Mouse (Mus musculus) CH12.LX (cell line): ENCODE measurements around the gene Lypd6b. TPM values are rescaled to one million over a fixed set of nuclear protein-coding genes. Genes with fewer than 3 reads are reported as not detected.

Experiments
- DNase-seq: peaks from one replicate; pipeline ENCODE4 v3.0.0-alpha.2; 2013; ENCODE audit errors: extremely low read depth
- H3K27ac ChIP-seq: 2 replicates; pipeline ENCODE4 v1.5.1; 2012; ENCODE audit warnings: low read depth, mild to moderate bottlenecking, control low read depth, moderate library complexity; ENCODE audit not compliant: insufficient read depth
- H3K27me3 ChIP-seq: replicated peaks from 2 replicates; pipeline ENCODE3; 2012; ENCODE audit warnings: inconsistent platforms
- H3K36me3 ChIP-seq, 2 experiments: replicated peaks in 1 of 2; 2 replicates each; pipeline versions ENCODE3 to v1.6.1; 2012; ENCODE audit warnings: inconsistent platforms in 1 of 2, low read length in 1 of 2, mild to moderate bottlenecking in 1 of 2, mixed read lengths in 1 of 2, moderate library complexity in 1 of 2; ENCODE audit not compliant: control insufficient read depth in 1 of 2, insufficient read depth in 1 of 2
- H3K4me1 ChIP-seq, 2 experiments: 2 replicates each; pipeline ENCODE4 v1.6.1; 2012; ENCODE audit warnings: inconsistent platforms in 1 of 2, moderate library complexity in 1 of 2; ENCODE audit not compliant: insufficient read depth in 2 of 2, control insufficient read depth in 1 of 2
- H3K4me2 ChIP-seq: 2 replicates; pipeline ENCODE4 v1.6.1; 2012; ENCODE audit warnings: low read depth, mild to moderate bottlenecking, control low read depth; ENCODE audit not compliant: poor library complexity, insufficient read depth, severe bottlenecking
- H3K4me3 ChIP-seq, 3 experiments: fragments of 150-350 bp in 1 of 3; sonication (generic) in 1 of 3; replicated peaks in 1 of 3; 2 replicates each; pipeline versions ENCODE3 to v1.5.1; 2011 to 2012; ENCODE audit warnings: low read depth in 2 of 3, low read length in 2 of 3, mild to moderate bottlenecking in 2 of 3, moderate library complexity in 2 of 3, control low read depth in 1 of 3, improper control_type of control experiment in 1 of 3, inconsistent platforms in 1 of 3, mixed read lengths in 1 of 3; ENCODE audit not compliant: poor library complexity in 1 of 3
- H3K79me2 ChIP-seq: replicated peaks from 2 replicates; pipeline ENCODE4 v1.6.1; 2012; ENCODE audit warnings: mild to moderate bottlenecking, moderate library complexity; ENCODE audit not compliant: control insufficient read depth, poor library complexity, insufficient read depth, severe bottlenecking; ENCODE audit errors: extremely low read depth
- H3K9ac ChIP-seq: 2 replicates; pipeline ENCODE4 v1.6.1; 2012; ENCODE audit warnings: low read depth, mild to moderate bottlenecking, control low read depth, moderate library complexity; ENCODE audit not compliant: insufficient read depth
- H3K9me3 ChIP-seq: replicated peaks from 2 replicates; pipeline ENCODE3; 2012; ENCODE audit warnings: low read length, inconsistent platforms, mixed read lengths
- CHD2 ChIP-seq: IDR thresholded peaks from 2 replicates; pipeline ENCODE4 v1.6.1; 2011; ENCODE audit warnings: low read length, improper control_type of control experiment
- E2F4 ChIP-seq: IDR thresholded peaks from 2 replicates; pipeline ENCODE4 v1.6.1; 2011; ENCODE audit warnings: low read depth, low read length, improper control_type of control experiment; ENCODE audit not compliant: insufficient replicate concordance
- EP300 ChIP-seq: IDR thresholded peaks from 2 replicates; pipeline ENCODE4 v1.6.1; 2011; ENCODE audit warnings: low read length, improper control_type of control experiment
- GABPA ChIP-seq: IDR thresholded peaks from 2 replicates; pipeline ENCODE4 v1.6.1; 2012; ENCODE audit warnings: low read depth, low read length, improper control_type of control experiment, inconsistent platforms; ENCODE audit not compliant: insufficient replicate concordance
- HCFC1 ChIP-seq: IDR thresholded peaks from 2 replicates; pipeline ENCODE4 v1.6.1; 2012; ENCODE audit warnings: low read depth, mild to moderate bottlenecking, inconsistent platforms, low read length, improper control_type of control experiment
- IRF4 ChIP-seq: IDR thresholded peaks from 2 replicates; pipeline ENCODE4 v1.6.1; 2014; ENCODE audit warnings: low read depth, mild to moderate bottlenecking, inconsistent platforms, low read length, improper control_type of control experiment
- KAT2A ChIP-seq: IDR thresholded peaks from 2 replicates; pipeline ENCODE4 v1.6.1; 2012; ENCODE audit warnings: low read length, improper control_type of control experiment, inconsistent platforms; ENCODE audit not compliant: insufficient replicate concordance
- MAFK ChIP-seq: IDR thresholded peaks from 2 replicates; pipeline ENCODE4 v1.6.1; 2011; ENCODE audit warnings: low read length, improper control_type of control experiment; ENCODE audit not compliant: insufficient replicate concordance
- MAX ChIP-seq: IDR thresholded peaks from 2 replicates; pipeline ENCODE4 v1.6.1; 2011; ENCODE audit warnings: low read length, improper control_type of control experiment
- MAZ ChIP-seq: IDR thresholded peaks from 2 replicates; pipeline ENCODE4 v1.6.1; 2012; ENCODE audit warnings: low read depth, mild to moderate bottlenecking, inconsistent platforms, low read length, improper control_type of control experiment, moderate library complexity
- MYC ChIP-seq: IDR thresholded peaks from 2 replicates; pipeline ENCODE4 v1.6.1; 2011; ENCODE audit warnings: low read depth, mild to moderate bottlenecking, improper control_type of control experiment, low read length
- NRF1 ChIP-seq: IDR thresholded peaks from 2 replicates; pipeline ENCODE4 v1.6.1; 2014; ENCODE audit warnings: low read depth, mild to moderate bottlenecking, inconsistent platforms, low read length, improper control_type of control experiment, moderate library complexity
- POLR2A ChIP-seq: IDR thresholded peaks from 2 replicates; pipeline ENCODE4 v1.6.1; 2011; ENCODE audit warnings: low read depth, mild to moderate bottlenecking, improper control_type of control experiment, low read length
- POLR2AphosphoS2 ChIP-seq: IDR thresholded peaks from 2 replicates; pipeline ENCODE4 v1.6.1; 2011; ENCODE audit warnings: low read depth, low read length, improper control_type of control experiment
- RAD21 ChIP-seq: IDR thresholded peaks from 2 replicates; pipeline ENCODE4 v1.6.1; 2011; ENCODE audit warnings: low read depth, mild to moderate bottlenecking, low read length, improper control_type of control experiment, moderate library complexity
- RCOR1 ChIP-seq: conservative IDR thresholded peaks from 2 replicates; pipeline ENCODE4 v1.6.1; 2012; ENCODE audit warnings: low read depth, mild to moderate bottlenecking, inconsistent platforms, low read length, improper control_type of control experiment
- SIN3A ChIP-seq: IDR thresholded peaks from 2 replicates; pipeline ENCODE4 v1.6.1; 2012; ENCODE audit warnings: low read length, improper control_type of control experiment, inconsistent platforms
- USF1 ChIP-seq: IDR thresholded peaks from 2 replicates; pipeline ENCODE4 v1.6.1; 2014; ENCODE audit warnings: low read depth, mild to moderate bottlenecking, inconsistent platforms, low read length, improper control_type of control experiment
- USF2 ChIP-seq: conservative IDR thresholded peaks from 2 replicates; pipeline ENCODE4 v1.6.1; 2011; ENCODE audit warnings: low read depth, low read length, improper control_type of control experiment
- ZKSCAN1 ChIP-seq: IDR thresholded peaks from 2 replicates; pipeline ENCODE4 v1.6.1; 2012; ENCODE audit warnings: low read depth, inconsistent platforms, low read length, improper control_type of control experiment, borderline replicate concordance
- ZNF384 ChIP-seq: IDR thresholded peaks from 2 replicates; pipeline ENCODE4 v1.6.1; 2012; ENCODE audit warnings: low read depth, low read length, improper control_type of control experiment, inconsistent platforms
- dilution Hi-C: fragments of 300-500 bp; cut with MboI; formaldehyde crosslinking; loops from 2 replicates; pipeline ENCODE4 v1.14.3; 2020; ENCODE audit warnings: low sequenced_read_pairs; ENCODE audit not compliant: extremely low pct_unique_long_range_greater_than_20kb, extremely low pct_ligation_motif_present
- in situ Hi-C: fragments of 300-500 bp; cut with MboI; formaldehyde crosslinking; loops from 3 replicates; pipeline ENCODE4 v1.14.3; 2019; ENCODE audit warnings: low sequenced_read_pairs, low pct_ligation_motif_present, low pct_unique_long_range_greater_than_20kb, mixed read lengths
- polyA plus RNA-seq: library from polyadenylated mRNA; unstranded; fragments of >175 nt; gene quantifications from 2 replicates; pipeline ENCODE4 v1.2.1, GENCODE M21; 2012; ENCODE audit warnings: low read depth; ENCODE audit not compliant: insufficient read length
- total RNA-seq, 2 experiments: library from RNA; depleted of rRNA; stranded (reverse); fragments of 300-350 nt in 1 of 2; fragments of >200 nt in 1 of 2; gene quantifications; 2 replicates each; pipeline ENCODE4 v1.2.3; 2012 to 2014

Lypd6b gene
- total and polyA plus RNA-seq, 3 experiments, result 0.15 to 1.4 TPM; not detected in 1

GRCm38 (mm10) chr2:49771172-49771571 lies 16.3 kb upstream of the Lypd6b start:
- dilution Hi-C loops, result no loop called here
- Histone ChIP-seq H3K79me2 (no peaks in the 10 kb centered on the region), H3K9me3 (no peaks in the 10 kb centered on the region), H3K27me3 (no peaks in the 10 kb centered on the region), H3K4me3 (peak overlapping the region in 1 of 3 experiments; percentile 18), H3K9ac (no peak overlapping the region; the same call in 1 of the 2 replicates), H3K36me3 (peaks cover 0 to 10% of the 10 kb centered on the region in 2 experiments), H3K27ac (no peak overlapping the region), H3K4me2 (peak overlapping the region; percentile 80), H3K4me1 (peaks cover 20 to 35% of the 10 kb centered on the region in 2 experiments)
- in situ Hi-C loops, result no loop called here
- no peak for DNase-seq
- no peak for TF ChIP-seq KAT2A
- no peak for TF ChIP-seq MAZ
- TF ChIP-seq ZNF384, result no peak
- TF ChIP-seq IRF4, result no peak
- no peak for TF ChIP-seq POLR2A
- TF ChIP-seq E2F4, result no peak
- no peak for TF ChIP-seq MYC
- no peak for TF ChIP-seq EP300
- TF ChIP-seq USF1, result no peak
- no peak for TF ChIP-seq GABPA
- no peak for TF ChIP-seq CHD2
- TF ChIP-seq, all 38 proteins: peak for 0

GRCm38 (mm10) chr2:49773194-49773931 lies 14.1 kb upstream of the Lypd6b start:
- Histone ChIP-seq H3K4me1 (peaks cover 23 to 35% of the 10 kb centered on the region in 2 experiments), H3K4me3 (no peak overlapping the region), H3K36me3 (peaks cover 0 to 6% of the 10 kb centered on the region in 2 experiments), H3K79me2 (no peaks in the 10 kb centered on the region)
- in situ Hi-C loops, result no loop called here
- TF ChIP-seq USF2 (no peak), RCOR1 (no peak), MAZ (no peak), ZNF384 (no peak), RAD21 (no peak), KAT2A (no peak), ZKSCAN1 (no peak), MAX (no peak), GABPA (no peak), EP300 (no peak), HCFC1 (no peak), MAFK (no peak), POLR2AphosphoS2 (no peak), NRF1 (no peak), SIN3A (no peak)
- TF ChIP-seq, all 38 proteins: peak for 0
- DNase-seq, result no peak
- dilution Hi-C loops, result no loop called here
- H3K27ac ChIP-seq, result no peak overlapping the region
- H3K9me3 ChIP-seq, result no peaks in the 10 kb centered on the region
- H3K4me2 ChIP-seq, result no peak overlapping the region
- no peaks in the 10 kb centered on the region for H3K27me3 ChIP-seq
- H3K9ac ChIP-seq, result no peak overlapping the region
